Mouse (Mus musculus): ENCODE results near the gene D5Ertd579e. TPM values are rescaled to one million over a fixed set of nuclear protein-coding genes. Genes with fewer than 3 reads are reported as not detected.

Gene D5Ertd579e
- polyA plus RNA-seq, 1 experiment from 2014 or later = 44.6 TPM

DNA sequence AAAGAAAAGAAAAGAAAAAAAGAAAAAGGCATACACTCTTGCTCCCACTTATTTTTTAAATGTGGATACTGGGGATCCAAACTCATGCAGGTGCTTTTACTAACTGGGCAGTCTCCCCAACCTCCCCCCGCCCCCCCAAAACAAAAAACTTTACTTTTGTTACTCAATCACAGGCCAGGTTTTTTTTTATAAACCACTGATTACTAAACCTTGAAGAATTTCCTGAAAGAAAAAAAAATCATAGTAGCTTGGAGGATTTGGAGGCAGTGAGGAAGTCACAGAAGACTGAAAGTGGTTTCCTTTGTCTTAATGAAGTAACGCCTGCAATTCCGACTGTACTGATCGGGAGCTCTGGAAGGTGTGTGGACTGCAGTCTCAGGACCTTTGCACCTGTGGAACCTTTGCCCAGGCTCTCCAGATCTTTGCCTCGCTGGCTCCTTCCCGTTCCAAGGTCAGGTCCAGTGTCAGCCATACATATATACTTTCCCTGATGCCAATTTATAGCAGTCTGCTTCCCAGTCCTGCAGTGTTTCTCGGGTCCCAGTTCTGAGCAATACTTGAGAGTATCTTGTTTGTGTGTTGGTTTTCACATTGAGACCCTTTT is 2.3 kb upstream of the D5Ertd579e start:
- 80% methylated on average over 7 of the region's 7 CpGs for WGBS
- H3K27ac ChIP-seq (replicated peaks) = no peak overlapping the region
- no peak overlapping the region for H3K4me2 ChIP-seq (replicated peaks)
- H3K9me3 ChIP-seq = no peaks in the 10 kb centered on the region
- no peaks in the 10 kb centered on the region for H3K36me3 ChIP-seq
- ATAC-seq (ENCODE audit: low FRiP score, low read depth) = no peak
- H3K4me1 ChIP-seq = peaks cover 15% of the 10 kb centered on the region
- no peak overlapping the region for H3K9ac ChIP-seq (replicated peaks)
- 0 out of 2 replicates have a peak, but pooled peaks cover 5% of the 10 kb centered on the region for H3K27me3 ChIP-seq
- no peak overlapping the region for H3K4me3 ChIP-seq

DNA sequence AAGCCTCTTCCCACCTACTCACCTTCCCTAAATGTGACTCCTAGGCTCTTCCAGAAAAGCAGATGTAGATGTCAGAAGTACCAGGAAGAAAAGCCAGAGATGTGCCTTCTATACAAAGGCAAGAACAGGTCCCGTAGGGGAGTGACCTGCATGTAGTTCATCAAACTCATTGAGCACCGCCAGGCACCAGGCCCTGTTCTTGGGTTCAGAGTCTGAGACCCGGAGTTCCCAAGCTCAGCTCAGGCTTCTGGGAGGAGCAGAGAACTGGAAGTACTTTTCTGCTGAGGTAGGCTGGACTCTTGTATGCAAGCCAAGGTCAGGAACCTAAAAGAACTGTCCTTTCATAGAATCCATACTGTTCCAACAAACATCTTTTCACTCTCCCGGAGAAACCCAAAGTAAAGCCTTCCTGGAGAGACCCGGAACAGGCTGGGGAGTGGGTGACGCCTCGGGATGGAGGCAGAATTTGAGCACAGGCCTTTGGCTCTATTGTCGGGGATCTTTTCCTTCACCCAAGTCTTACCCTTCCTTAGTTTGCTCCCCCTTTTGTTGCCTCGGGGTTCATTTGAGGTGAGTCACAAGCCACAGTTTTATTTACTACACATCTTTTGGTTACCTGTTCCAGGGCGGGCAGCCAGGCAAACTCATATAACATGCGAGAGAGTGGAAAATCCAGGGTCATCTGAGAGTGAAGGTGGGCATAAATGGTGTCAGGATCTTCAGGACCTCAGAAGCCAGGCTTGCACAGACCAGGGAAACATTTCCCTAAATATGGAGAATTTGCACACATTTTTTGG is 878 bp upstream of the D5Ertd579e start:
- no peak overlapping the region for H3K4me3 ChIP-seq
- H3K36me3 ChIP-seq = no peaks in the 10 kb centered on the region
- H3K9me3 ChIP-seq = no peaks in the 10 kb centered on the region
- H3K4me1 ChIP-seq = peaks cover 15% of the 10 kb centered on the region
- no peak overlapping the region for H3K9ac ChIP-seq (replicated peaks)
- 0 out of 2 replicates have a peak, but pooled peaks cover 5% of the 10 kb centered on the region for H3K27me3 ChIP-seq
- peak overlapping the region; percentile 76; the same call in 1 of the 2 replicates for H3K4me2 ChIP-seq (replicated peaks)
- 81% methylated on average over 11 of the region's 11 CpGs for WGBS
- ATAC-seq (ENCODE audit: low FRiP score, low read depth) = no peak
- H3K27ac ChIP-seq (replicated peaks) = no peak overlapping the region

DNA sequence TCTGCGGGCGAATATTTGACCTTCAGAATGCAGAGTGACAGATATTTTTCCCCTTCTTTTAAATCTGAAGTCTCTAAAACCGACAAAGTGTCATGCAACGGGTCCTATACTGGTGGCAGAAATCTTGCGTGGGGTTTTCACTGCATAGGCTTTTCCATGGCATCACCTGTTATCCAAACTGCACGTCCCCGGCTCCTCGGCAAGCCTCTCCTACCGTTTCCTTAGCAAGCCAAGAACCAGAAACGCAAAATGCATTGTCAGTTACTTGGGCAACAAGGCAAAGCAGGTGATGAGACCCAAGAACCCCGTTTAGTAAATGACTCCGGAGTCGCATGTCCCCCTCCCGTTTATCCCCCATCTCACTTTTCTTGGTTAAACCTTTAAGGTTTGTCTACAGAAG is 819 bp downstream of the D5Ertd579e start:
- Histone ChIP-seq H3K27ac (replicated peaks) (peak overlapping the region; percentile 96), H3K27me3 (0 out of 2 replicates have a peak, but pooled peaks cover 5% of the 10 kb centered on the region), H3K4me3 (peak overlapping the region; percentile 71), H3K36me3 (no peaks in the 10 kb centered on the region), H3K9me3 (no peaks in the 10 kb centered on the region), H3K4me1 (peaks cover 15% of the 10 kb centered on the region), H3K9ac (replicated peaks) (peak overlapping the region; percentile 87), H3K4me2 (replicated peaks) (peak overlapping the region; percentile 76)
- ATAC-seq (ENCODE audit: low FRiP score, low read depth) = no peak
- WGBS = 7% methylated on average over 14 of the region's 14 CpGs

DNA sequence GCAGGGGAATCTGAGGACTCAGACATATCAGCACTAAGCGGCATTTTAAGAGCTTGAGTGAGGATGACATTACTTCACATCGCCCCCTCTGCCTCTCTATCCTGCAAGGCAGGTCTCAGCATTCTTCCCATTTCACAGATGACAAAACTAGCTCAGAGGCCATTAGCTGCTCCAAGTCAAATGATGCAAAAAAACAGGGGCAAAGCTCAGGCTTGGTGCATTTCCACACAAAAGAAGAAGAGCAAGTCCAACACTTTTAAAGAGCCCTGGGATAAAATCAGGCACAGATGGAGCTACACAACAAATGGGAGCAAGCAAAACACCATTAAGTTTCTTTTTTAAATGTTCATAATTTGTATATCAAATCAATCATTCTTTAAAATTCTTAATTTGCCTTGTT is 2.2 kb downstream of the D5Ertd579e start:
- H3K9ac ChIP-seq (replicated peaks) = no peak overlapping the region
- ATAC-seq (ENCODE audit: low FRiP score, low read depth) = no peak
- H3K36me3 ChIP-seq = no peaks in the 10 kb centered on the region
- peak overlapping the region; percentile 21; the same call in 1 of the 2 replicates for H3K4me2 ChIP-seq (replicated peaks)
- 91% methylated on average over 2 of the region's 2 CpGs for WGBS
- no peaks in the 10 kb centered on the region for H3K27me3 ChIP-seq
- H3K9me3 ChIP-seq = no peaks in the 10 kb centered on the region
- H3K4me3 ChIP-seq = no peak overlapping the region
- H3K4me1 ChIP-seq = peaks cover 15% of the 10 kb centered on the region
- H3K27ac ChIP-seq (replicated peaks) = no peak overlapping the region

DNA sequence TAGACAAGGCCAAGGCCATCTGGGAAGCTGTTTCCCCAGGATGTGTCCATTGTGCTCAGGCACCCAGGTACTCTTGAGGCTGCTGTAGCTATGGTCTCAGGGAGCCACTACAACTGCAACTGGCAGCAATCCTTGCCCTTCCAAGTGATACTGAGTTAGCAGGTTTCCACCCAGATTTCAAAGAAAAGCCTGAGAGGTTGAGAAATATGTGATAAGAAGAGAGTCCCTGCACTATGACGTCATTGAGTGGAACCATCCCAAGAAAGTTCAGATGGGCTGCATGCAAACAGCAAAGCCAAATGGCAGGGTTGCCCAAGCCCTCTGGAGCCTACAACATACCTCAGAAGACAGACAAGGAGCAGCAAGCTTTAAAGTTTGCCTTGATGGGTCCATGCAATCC is 4.4 kb downstream of the D5Ertd579e start:
- Histone ChIP-seq H3K9ac (replicated peaks) (no peak overlapping the region), H3K4me3 (no peak overlapping the region), H3K9me3 (peaks cover 10% of the 10 kb centered on the region; the same call in 1 of the 2 replicates), H3K4me1 (peaks cover 13% of the 10 kb centered on the region), H3K27me3 (no peaks in the 10 kb centered on the region), H3K27ac (replicated peaks) (no peak overlapping the region), H3K4me2 (replicated peaks) (no peak overlapping the region), H3K36me3 (peaks cover 15% of the 10 kb centered on the region)
- 92% methylated on average over 1 of the region's 1 CpGs for WGBS
- no peak for ATAC-seq (ENCODE audit: low FRiP score, low read depth)

DNA sequence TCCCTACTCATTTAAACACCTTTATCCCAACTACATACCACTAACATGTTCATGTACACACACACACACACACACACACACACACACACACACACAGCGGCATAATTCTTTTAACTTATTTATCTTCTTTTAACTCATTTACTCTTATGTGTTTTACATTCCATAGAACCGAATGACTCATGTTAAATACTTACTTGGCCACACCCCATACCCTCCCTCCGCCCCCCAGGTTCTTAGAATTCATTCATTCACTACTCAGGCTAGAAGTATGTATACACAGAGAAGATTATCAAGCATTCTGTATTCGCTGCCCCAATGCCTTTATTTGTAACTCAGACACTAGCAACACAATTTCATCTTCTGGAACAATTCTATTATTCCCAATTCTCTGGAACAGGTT is 10.7 kb downstream of the D5Ertd579e start:
- H3K4me3 ChIP-seq = no peak overlapping the region
- no peak overlapping the region for H3K4me2 ChIP-seq (replicated peaks)
- no peaks in the 10 kb centered on the region for H3K27me3 ChIP-seq
- no peaks in the 10 kb centered on the region for H3K4me1 ChIP-seq
- 93% methylated on average over 4 of the region's 4 CpGs for WGBS
- no peak overlapping the region for H3K27ac ChIP-seq (replicated peaks)
- peaks cover 10% of the 10 kb centered on the region; the same call in 1 of the 2 replicates for H3K9me3 ChIP-seq
- no peak for ATAC-seq (ENCODE audit: low FRiP score, low read depth)
- H3K36me3 ChIP-seq = peaks cover 15% of the 10 kb centered on the region
- no peak overlapping the region for H3K9ac ChIP-seq (replicated peaks)

DNA sequence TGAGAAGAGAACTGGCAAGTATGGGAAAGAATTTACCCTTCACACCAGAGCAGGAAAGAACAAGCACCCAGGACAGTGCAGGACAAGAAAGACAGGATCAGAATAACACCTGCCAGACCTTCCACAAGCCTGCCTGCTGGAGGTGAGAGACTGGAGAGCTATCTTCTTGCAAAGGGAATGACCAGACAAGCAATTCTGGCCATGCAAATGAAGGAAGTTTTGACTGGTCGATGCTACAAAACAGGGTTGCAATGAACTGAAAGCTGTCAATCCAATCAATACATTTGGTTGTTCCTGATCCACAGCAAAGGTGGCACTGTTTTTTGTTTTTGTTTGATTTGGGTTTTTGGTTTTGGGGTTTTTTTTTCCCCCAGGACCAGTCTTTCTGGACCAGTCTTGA is 12.2 kb downstream of the D5Ertd579e start:
- no peak overlapping the region for H3K4me3 ChIP-seq
- no peaks in the 10 kb centered on the region for H3K27me3 ChIP-seq
- H3K4me2 ChIP-seq (replicated peaks) = no peak overlapping the region
- H3K36me3 ChIP-seq = peaks cover 15% of the 10 kb centered on the region
- 100% methylated on average over 1 of the region's 1 CpGs for WGBS
- no peak for ATAC-seq (ENCODE audit: low FRiP score, low read depth)
- H3K9ac ChIP-seq (replicated peaks) = no peak overlapping the region
- no peak overlapping the region for H3K27ac ChIP-seq (replicated peaks)
- H3K9me3 ChIP-seq = peaks cover 10% of the 10 kb centered on the region; the same call in 1 of the 2 replicates
- no peaks in the 10 kb centered on the region for H3K4me1 ChIP-seq

DNA sequence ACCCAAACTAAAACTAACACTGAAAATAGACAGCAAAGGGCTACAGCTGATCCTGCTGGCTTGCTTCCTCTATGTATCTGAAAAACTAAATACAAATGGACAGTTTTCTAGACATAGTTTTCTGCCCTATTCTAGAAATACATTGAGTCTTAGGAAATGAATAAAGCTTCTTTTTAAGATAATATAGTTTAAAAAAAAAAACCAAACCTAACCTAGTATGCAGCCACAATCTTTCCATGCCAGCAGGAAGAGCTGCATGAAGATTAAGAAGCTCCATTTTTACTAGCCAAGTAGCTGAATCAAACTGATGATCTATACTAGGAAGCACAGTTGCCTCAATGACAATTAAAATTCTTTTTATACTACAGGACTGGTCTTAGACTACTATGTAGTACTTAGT is 14.6 kb downstream of the D5Ertd579e start:
- no peak overlapping the region for H3K27ac ChIP-seq (replicated peaks)
- H3K4me1 ChIP-seq = no peaks in the 10 kb centered on the region
- H3K27me3 ChIP-seq = no peaks in the 10 kb centered on the region

DNA sequence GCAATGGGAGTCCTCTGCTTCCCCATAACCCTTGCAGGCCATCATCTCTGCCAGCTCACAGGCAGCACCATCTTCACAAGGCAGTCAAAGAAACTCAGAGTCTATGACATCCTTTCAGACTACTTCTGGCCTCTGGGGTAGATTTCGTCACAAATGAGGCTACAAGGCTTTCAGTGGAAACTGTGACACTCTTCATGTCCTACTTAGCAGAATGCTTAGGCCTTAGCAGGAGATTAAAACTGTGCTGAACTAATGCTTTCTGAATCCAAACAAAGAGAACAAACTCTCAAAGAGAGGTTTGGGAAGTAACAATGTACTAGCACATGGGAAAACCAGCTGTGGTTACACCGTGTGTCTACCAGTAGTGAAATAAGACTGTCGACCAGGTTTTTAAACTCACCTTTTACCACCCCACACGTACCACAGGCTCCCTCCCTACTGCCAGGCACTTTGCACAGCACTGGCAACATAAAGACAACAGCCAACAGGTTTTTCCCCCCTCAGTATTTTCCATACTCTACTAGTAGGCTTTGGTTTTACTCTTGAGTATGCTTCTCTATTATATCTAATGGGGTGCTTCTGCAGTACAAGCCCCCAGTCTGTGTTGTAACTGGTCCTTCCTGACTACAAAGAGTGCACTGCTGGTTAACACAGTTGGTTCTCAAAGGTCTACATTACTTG is 15.8 kb downstream of the D5Ertd579e start:
- H3K27ac ChIP-seq (replicated peaks) = no peak overlapping the region
- H3K4me3 ChIP-seq = no peak overlapping the region
- no peak for ATAC-seq (ENCODE audit: low FRiP score, low read depth)
- H3K9ac ChIP-seq (replicated peaks) = no peak overlapping the region
- 76% methylated on average over 4 of the region's 4 CpGs for WGBS
- H3K4me1 ChIP-seq = no peaks in the 10 kb centered on the region
- no peaks in the 10 kb centered on the region for H3K36me3 ChIP-seq
- no peaks in the 10 kb centered on the region for H3K9me3 ChIP-seq
- no peaks in the 10 kb centered on the region for H3K27me3 ChIP-seq
- no peak overlapping the region for H3K4me2 ChIP-seq (replicated peaks)

More for the DNA sequence above, 14.6 kb downstream of the D5Ertd579e start:
- Histone ChIP-seq H3K36me3 (no peaks in the 10 kb centered on the region), H3K9ac (replicated peaks) (no peak overlapping the region), H3K9me3 (no peaks in the 10 kb centered on the region), H3K4me3 (no peak overlapping the region), H3K4me2 (replicated peaks) (no peak overlapping the region)
- ATAC-seq (ENCODE audit: low FRiP score, low read depth) = no peak

DNA sequence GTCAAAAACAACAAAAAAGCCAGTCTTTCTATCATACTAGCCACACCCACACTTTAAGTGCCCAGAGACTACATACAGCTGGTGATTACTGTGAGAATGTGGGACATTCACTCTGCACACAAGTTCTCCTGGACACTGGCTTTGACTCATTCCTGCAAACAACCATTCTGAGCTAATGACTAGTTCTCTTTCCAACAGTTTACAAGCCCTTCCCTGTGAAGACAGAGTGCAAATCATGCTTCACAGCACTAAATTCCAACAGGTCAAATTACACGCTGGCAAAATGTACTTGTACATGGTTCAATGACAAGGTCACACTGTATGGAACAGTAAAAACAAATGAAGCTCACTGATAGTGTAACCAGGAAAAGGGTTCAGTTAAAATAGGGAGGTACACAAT is 17.0 kb downstream of the D5Ertd579e start:
- Histone ChIP-seq H3K4me3 (no peak overlapping the region), H3K9me3 (no peaks in the 10 kb centered on the region), H3K9ac (replicated peaks) (no peak overlapping the region), H3K4me1 (no peaks in the 10 kb centered on the region), H3K36me3 (no peaks in the 10 kb centered on the region), H3K27me3 (no peaks in the 10 kb centered on the region), H3K4me2 (replicated peaks) (no peak overlapping the region), H3K27ac (replicated peaks) (no peak overlapping the region)
- 68% methylated on average over 1 of the region's 1 CpGs for WGBS
- no peak for ATAC-seq (ENCODE audit: low FRiP score, low read depth)

DNA sequence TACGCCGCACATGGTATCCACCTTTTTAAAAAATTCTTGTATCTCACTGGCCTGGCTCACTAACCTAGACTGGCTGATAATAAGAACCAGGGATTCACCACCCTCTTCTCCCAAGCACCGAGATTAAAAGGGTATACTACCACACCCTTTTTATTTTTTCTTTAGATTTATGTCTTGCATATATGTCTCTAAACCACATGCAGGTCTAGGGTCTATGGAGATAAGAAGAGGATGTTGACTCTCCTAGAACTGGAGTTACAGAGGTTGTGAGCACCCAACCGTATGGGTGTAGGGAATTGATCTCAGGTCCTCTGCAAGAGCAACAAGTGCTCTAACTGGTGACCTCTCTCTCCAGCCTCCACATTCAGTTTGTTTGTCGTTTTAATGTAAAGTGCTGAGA is 17.9 kb downstream of the D5Ertd579e start:
- Histone ChIP-seq H3K27ac (replicated peaks) (no peak overlapping the region), H3K36me3 (no peaks in the 10 kb centered on the region), H3K9ac (replicated peaks) (no peak overlapping the region), H3K27me3 (no peaks in the 10 kb centered on the region), H3K4me3 (no peak overlapping the region), H3K4me1 (no peaks in the 10 kb centered on the region), H3K9me3 (no peaks in the 10 kb centered on the region), H3K4me2 (replicated peaks) (no peak overlapping the region)
- no peak for ATAC-seq (ENCODE audit: low FRiP score, low read depth)
- WGBS = 92% methylated on average over 5 of the region's 5 CpGs

DNA sequence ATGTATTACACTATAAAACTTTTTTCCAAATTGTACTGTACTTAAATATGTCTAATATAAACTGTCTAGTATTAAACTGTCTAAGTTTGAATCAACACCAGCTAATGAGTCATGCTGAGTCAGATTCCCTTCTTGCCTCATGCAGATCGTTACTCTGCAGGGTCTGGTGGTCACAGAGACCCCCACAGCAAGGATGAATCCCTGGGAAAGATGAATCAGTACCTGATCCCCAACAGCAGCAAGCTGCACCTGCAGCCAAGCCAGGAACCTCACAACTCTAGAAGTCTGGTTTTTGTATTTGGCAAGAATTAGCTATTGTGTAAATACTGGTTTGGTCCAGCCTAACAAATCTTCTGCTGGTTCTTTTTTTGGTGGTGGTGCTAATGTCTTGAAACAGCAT is 20.4 kb downstream of the D5Ertd579e start:
- no peak overlapping the region for H3K9ac ChIP-seq (replicated peaks)
- no peak overlapping the region for H3K27ac ChIP-seq (replicated peaks)
- H3K27me3 ChIP-seq = no peaks in the 10 kb centered on the region
- no peak overlapping the region for H3K4me3 ChIP-seq
- H3K4me2 ChIP-seq (replicated peaks) = no peak overlapping the region
- H3K36me3 ChIP-seq = peaks cover 15% of the 10 kb centered on the region
- H3K4me1 ChIP-seq = no peaks in the 10 kb centered on the region
- H3K9me3 ChIP-seq = no peaks in the 10 kb centered on the region
- WGBS = 73% methylated on average over 1 of the region's 1 CpGs
- no peak for ATAC-seq (ENCODE audit: low FRiP score, low read depth)

Measured in midbrain, embryonic 12.5 days (tissue).